Mouse (Mus musculus): ENCODE results near the gene Slu7.

DNA sequence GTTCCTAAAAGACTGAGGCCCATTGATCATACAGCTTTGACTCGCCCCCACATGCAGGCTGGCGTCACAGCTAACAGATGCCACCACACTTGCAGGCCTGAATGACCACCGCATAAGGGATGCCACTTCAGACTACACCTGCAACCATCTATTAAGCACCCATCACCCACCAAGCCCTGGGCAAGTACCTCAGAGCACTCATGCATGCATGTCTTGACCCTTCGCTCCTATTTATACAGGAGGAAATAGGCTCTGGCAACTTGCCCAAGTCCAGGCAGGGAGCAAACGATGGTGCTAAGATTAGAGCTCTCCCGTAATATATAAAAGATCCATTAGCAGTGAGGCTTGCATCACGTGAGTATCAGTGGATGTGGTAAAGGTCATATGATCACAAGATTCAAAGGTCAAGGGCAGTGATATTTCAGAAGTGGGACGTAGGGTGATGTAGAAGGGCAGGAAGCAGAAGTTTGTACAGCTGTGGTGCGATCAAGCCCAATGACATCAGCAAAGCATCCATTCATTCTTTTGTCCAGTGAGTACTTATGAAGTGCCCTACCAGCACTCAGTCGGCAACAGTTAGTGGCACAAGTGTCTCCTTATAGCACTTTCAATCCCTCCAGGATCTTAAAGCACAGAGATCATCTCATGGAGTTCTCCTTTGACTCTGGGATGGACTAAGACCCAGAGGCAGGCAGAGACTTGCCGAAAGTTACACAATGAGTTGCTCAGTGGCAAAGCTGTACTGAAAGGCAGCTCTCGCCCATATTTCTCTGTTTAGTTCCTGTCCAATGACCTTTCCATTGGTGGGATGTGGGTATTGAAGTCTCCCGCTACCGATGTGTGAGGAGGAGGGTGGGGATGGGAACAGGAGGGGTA is 38.2 kb upstream of the Slu7 start:
- TF ChIP-seq CTCF (IDR thresholded peaks at IDR 0.05; ENCODE audit: control insufficient read depth, insufficient read depth, insufficient replicate concordance, low read depth, low read length) (no peak), POLR2A (IDR thresholded peaks at IDR 0.05; ENCODE audit: control insufficient read depth, low read depth, low read length) (no peak)
